Mouse (Mus musculus) heart, postnatal 0 days (tissue): ENCODE data around the gene Dnajc16.

ENCODE experiments used
- CTCF ChIP-seq: IDR thresholded peaks from 2 replicates; pipeline ENCODE4 v1.5.1; 2016; ENCODE audit warnings: antibody characterized with exemption, control low read depth, low read depth
- EP300 ChIP-seq: IDR thresholded peaks from 2 replicates; pipeline ENCODE4 v1.6.1; 2016; ENCODE audit warnings: antibody characterized with exemption, low read depth

GRCm38 (mm10) chr4:141731766-141732165, 59.0 kb downstream of the Dnajc16 start:
- TF ChIP-seq CTCF = no peak
- TF ChIP-seq EP300 = no peak
